Mouse (Mus musculus): ENCODE measurements at regions not wholly inside any gene's neighbourhood (a gene's known extent, or its start where the extent isn't known, plus 50 kb on each side); places are given as distances from the start of the nearest gene placed in this dataset.

- DNase-seq (ENCODE audit: low read depth, low spot score), result no peak
These were observed 52.0 kb upstream of the C030005K15Rik start for GRCm38 (mm10) chr10:97778531-97778930.

GRCm38 (mm10) chr10:97779335-97779734 is 52.8 kb upstream of the C030005K15Rik start:
- DNase-seq (ENCODE audit: low read depth, low spot score), result no peak

DNA sequence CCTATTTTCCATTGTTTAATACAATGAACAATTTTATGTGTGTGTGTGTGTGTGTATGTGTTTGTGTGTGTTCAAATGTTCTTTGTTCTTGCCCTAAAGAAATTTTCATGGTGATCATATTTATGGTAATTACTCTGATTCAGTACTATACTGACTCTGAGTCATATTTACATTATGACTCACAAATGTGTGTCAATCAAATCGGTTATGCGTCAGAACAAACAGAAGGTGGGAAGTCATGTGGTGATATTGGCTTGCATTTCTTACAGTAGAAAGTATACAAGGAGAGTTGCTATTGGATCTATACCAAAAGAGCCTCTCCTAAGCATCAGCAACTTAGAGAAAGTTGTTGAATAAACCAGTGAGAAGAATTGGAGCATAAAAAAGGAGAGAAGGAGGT is 67.2 kb upstream of the C030005K15Rik start:
- DNase-seq (ENCODE audit: low read depth, low spot score), result no peak

DNA sequence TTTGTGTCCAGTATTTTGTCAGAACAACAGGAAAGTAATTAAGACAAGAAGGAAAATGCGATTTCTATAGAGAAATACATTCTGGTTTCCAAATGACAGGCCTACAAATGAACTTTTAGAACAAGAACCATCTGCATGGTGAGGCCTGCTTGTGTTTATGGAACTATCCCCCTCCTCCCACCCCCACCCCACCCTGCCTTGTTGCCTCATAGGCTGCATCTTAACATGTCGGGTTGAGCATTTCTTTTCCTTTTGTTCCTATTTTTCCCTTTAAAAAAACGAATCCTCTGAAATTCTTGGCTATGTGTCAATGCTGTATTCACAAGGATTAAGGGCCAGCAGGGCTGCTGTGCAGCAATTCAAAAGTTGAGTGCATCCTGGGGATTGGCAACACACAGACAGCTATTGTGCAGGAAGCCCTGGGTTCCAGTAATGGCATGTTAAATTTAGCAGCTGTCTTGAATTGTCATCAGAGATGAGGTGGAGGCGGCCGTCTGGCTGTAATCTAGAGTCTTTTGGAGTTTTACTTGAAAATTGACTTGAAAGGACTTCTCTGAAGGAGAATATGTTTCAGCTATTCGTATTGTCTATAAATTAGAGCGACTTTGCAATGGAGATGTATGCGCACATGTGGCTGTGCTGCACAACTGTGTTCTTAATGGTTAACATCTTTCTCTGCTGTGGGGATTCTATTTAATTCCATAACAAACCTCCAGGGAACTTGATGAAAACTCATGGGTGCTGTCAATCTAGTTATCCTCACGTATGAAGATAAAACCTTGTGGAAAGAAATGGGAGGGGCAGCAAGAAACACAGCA is 75.1 kb upstream of the C030005K15Rik start:
- DNase-seq (ENCODE audit: low read depth, low spot score), result no peak

- no peak for DNase-seq (ENCODE audit: low read depth, low spot score)
These were observed 81.4 kb upstream of the C030005K15Rik start for GRCm38 (mm10) chr10:97807947-97808346.

GRCm38 (mm10) chr10:97842574-97842973 is 116.0 kb upstream of the C030005K15Rik start:
- DNase-seq (ENCODE audit: low read depth, low spot score), result peak; percentile 4

DNA sequence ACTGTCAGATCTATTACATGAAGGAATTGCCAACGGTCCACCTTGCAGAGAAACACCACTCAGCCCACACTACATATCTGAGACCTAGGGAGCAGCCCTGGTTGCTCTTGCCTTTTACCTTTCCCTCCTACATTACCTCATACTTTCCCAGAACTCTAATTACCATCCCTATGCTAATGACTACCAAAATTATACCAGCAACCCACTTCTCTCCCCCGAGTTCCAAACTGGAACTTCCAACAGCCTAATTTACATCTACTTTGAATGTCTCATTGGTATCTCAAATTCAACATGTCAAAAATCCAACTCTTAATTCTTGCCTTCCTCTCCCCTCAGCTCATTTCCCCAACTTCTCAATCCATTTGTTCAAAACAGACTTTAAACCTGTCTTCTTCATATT is 124.9 kb upstream of the C030005K15Rik start:
- no peak for DNase-seq (ENCODE audit: low read depth, low spot score)

DNA sequence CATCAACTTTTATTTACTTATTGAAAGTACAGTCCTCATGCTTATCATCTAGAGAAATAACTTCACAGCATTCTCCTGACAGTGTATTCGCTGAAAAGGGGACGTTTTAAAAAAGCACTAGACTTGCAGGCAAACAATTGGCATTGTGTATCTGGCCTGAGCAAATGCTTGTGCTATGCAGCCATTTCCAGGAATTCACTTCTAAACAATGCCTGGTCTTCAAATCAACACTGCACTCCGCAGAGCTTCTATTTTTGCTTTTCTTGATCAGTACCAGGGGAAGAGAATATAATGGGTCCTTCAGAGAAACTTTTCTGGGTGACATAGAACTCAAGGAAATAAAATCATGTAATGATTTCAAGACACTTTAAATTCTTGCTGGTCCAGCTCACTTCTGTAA is 150.5 kb upstream of the C030005K15Rik start:
- DNase-seq (ENCODE audit: low read depth, low spot score), result no peak

GRCm38 (mm10) chr10:97886049-97886448 is 159.5 kb upstream of the C030005K15Rik start:
- DNase-seq (ENCODE audit: low read depth, low spot score), result no peak

- no peak for DNase-seq (ENCODE audit: low read depth, low spot score)
These were observed 179.2 kb upstream of the C030005K15Rik start for GRCm38 (mm10) chr10:97905793-97906192.

DNA sequence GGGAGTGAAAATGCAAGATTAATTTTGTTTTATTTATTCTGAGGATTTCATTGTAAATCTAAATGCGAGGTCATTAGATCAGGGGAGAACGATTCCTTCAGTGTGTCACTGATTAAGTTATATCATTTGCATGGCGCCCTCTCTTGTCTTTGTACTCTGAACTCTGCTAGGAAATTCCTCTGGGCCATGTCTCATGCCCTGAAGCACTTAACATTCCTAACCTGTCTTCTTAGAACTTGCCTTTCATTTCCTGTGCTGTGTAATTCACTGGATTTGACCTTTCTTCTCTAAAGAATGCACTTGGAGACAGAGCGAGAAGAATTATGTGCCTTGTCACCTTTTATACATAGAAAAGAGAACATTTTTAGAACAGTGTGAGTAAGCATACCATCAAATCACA is 199.0 kb upstream of the C030005K15Rik start:
- DNase-seq (ENCODE audit: low read depth, low spot score), result no peak

- no peak for DNase-seq (ENCODE audit: low read depth, low spot score)
These were observed 213.8 kb upstream of the C030005K15Rik start for GRCm38 (mm10) chr10:97940345-97940744.

GRCm38 (mm10) chr10:97965881-97966280 is 239.3 kb upstream of the C030005K15Rik start:
- DNase-seq (ENCODE audit: low read depth, low spot score), result no peak

GRCm38 (mm10) chr10:97966931-97967330 is 240.4 kb upstream of the C030005K15Rik start:
- no peak for DNase-seq (ENCODE audit: low read depth, low spot score)

DNA sequence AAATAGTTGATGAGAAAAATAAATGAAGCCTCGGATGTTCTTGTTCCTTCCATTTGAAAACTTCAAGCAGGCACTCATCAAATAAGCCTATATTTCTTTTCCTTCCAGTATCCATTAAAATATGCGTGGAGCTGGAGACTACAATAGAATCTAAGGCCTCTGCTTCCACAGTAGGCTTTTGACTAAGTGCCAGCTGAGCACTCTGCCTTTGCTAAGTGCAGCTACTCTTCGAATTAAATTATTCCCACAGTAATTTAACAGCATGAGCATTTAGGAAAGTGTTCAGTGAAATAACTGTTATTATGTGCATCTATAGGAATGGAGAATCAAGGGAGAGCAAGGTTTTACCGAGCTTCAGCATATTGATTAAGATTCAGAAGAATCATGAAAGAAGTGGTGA is 280.5 kb upstream of the C030005K15Rik start:
- DNase-seq (ENCODE audit: low read depth, low spot score), result no peak

- no peak for DNase-seq (ENCODE audit: low read depth, low spot score)
These were observed 281.8 kb upstream of the C030005K15Rik start for GRCm38 (mm10) chr10:98008355-98008754.

GRCm38 (mm10) chr10:98012916-98013315 is 286.4 kb upstream of the C030005K15Rik start:
- no peak for DNase-seq (ENCODE audit: low read depth, low spot score)

DNA sequence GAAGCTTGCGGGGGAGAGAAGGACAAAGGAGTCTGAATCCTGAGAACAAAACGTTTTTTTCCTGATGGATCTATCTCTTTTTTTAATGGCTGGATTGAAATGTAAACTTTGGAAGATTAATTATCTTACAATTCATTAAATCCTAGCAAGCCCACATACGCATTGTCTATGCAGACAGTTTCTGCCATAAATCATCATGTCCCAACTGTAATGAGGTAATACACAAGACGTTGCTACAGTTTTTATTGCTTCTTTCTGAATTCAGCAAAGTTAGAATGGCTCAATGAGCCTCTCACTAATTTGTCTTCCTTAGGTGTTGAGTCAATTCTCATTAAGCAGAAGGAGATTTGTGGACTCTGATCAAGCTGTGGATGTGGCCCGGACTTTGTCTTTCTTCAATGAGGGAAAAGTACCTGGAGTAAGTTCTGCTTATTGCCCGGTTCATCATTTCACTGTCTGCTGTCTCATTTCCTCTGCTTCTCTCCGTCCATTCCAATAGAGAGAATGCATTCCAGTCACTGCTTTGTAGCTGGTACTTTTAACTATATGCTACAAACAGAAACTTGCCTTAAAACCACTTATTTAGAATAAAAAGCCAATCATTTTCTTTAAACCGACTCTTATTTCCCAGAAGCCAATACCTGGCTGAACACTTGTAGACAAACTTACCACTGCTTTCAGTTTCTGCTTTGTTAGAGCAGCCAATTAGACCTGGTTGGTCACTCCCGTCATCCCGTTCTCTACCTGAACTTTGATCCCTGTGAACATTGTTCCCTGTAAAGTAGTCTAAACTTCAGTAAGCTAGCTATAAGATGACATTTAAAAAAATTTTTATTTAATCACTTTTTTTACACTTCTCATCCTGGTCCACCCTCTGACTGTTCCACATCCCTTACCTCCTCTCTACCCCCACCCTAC is 288.7 kb upstream of the C030005K15Rik start:
- DNase-seq (ENCODE audit: low read depth, low spot score), result no peak

- DNase-seq (ENCODE audit: low read depth, low spot score), result no peak
These were observed 290.2 kb upstream of the C030005K15Rik start for GRCm38 (mm10) chr10:98016596-98017304.

- no peak for DNase-seq (ENCODE audit: low read depth, low spot score)
These were observed 302.6 kb upstream of the C030005K15Rik start for GRCm38 (mm10) chr10:98029124-98029523.

GRCm38 (mm10) chr10:98029621-98030020 is 303.1 kb upstream of the C030005K15Rik start:
- DNase-seq (ENCODE audit: low read depth, low spot score), result no peak

DNA sequence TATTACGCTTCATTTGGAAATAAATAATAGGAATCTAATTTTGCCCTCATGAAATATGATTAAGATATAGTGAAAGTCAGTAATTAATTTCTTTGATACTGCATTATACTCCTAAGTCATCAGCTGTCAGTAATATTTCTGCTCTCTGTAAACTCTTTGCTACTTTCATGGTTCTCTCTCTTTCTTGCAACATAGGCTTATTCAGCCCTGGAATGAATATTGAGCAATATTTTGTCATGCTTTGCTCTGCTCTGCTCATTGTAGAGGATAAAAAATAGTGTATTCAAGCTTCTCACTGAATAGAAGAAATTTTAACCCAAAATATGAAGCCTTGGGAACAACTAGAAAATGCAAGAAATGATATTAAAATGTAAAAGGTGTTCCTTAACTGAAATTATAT is 306.1 kb upstream of the C030005K15Rik start:
- DNase-seq (ENCODE audit: low read depth, low spot score), result no peak

All from retina, postnatal 7 days (tissue).